Mouse (Mus musculus) T-helper 1 cell (primary cell): ENCODE measurements around the gene Med24.
"Not testable (repeated sequence)": the region's sequence is repeated elsewhere in the genome, so short reads cannot be mapped to it uniquely, and the experiment has no call there.

Source experiments
- in situ Hi-C: fragments of 300-600 bp; cut with MboI, MseI; formaldehyde crosslinking; loops from one replicate; pipeline ENCODE4 v1.15.1; 2025; ENCODE audit warnings: high pct_unique_total_duplicates

The Med24 gene

DNA sequence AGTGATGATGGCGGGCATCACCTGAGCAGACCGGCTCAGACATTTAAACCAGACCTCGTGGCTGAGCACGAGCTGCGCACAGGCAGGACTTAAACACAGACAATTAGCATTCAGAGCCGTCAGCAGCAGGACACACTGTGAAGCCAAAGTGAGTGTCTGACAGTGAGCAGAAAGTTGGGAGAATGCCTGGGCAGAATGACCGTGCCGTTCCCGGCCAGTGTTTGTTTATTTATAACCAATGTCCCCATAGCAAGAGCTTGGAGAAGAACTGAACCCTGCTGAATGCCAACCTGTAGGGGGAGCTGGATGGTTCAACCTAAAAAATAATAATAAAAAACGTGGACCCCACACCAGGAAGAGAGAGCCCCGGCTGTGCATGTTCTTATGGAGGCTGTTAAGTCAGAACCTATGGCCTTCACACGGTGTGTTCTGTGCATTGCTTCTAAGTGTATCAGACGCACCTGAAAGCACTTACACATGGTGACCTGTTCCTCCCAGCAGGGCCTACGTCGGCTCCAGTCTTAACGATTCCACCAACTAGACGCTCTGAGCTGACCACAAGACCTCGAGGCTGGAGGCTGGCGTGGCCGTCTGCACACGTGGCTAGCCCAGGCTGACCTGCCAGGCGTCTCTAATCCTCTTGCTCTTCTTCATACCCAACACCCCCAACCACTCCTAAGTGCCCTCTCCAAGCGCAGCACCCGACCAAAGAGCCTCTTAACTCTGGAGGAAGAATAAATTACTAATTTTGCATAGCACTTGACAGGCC is 7.6 kb downstream of the Med24 start:
- in situ Hi-C loops, result no loop called here

DNA sequence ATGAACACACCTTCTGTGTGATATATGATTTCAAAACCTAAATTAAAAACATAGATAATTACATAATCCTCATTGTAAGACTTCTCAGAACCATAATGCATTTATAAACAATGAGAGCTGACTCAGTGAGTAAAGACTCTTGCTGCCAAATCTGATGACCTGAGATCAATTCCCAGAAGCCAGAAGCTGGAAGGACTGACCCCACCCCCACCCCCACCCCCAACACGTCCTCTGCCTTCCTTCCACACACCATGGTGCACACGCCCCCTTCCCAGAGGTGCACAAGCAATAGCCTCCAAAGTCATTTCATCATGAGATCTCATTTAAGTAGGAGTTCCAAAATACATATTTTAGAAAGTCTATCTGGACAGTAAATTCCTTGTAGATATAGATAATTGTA is 8.5 kb downstream of the Med24 start:
- in situ Hi-C loops, result no loop called here

DNA sequence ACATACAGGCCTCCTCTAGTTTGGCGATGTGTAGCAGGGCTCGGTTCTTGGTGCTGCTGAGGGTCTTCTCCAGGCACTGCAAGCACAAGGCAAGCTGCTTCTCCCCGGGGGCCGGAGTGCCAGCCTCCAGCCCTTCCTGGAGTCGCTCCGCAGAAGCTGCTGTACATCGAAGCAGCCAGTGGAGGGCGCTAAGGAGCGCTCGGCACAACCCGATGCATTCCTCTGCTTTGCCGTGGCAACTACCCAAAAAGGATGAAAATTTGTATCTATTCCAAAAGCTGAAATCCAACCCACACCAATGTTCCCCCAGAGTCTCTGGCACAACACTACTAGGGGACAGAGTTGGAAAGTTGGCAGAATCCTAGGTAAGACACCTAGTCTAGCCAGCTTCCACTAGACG is 11.3 kb downstream of the Med24 start:
- in situ Hi-C loops, result no loop called here

DNA sequence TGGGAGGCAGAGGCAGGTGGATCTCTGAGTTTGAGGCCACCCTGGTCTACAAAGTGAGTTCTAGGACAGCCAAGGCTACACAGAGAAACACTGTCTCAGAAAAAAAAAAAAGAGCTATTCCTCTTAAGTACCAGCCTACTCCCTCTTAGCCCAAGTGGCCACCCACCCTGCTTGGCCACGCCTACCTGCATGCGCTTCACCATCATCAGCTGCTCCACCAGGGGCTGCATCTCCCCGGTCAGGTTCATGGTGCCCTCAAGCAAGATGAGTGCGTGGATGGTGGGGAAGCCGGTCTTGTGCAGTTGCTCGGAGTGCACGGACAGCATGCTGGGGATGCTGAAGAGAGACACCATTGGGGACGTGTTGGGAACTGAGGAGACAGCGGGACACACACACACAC is 13.3 kb downstream of the Med24 start:
- in situ Hi-C loops, result no loop called here

DNA sequence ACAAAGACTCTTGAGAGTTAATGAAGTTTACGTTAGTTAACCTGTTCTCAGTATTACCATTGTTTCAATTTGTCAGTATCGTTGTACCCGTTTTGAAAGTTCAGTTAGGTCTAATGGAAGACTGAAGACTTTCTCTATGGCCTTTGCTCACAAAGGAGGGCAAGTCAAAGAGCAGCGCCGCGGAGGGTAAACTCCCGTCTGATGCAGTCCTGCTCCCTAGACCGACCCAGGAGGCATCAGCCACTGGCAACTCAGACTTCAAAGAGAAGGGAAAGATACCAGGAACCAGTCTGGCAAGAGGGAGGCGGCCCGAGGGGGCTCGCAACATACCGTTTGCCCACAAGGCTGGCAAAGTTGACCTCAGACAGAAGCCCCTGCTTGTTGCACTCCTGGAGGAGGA is 15.5 kb downstream of the Med24 start:
- in situ Hi-C loops, result no loop called here

DNA sequence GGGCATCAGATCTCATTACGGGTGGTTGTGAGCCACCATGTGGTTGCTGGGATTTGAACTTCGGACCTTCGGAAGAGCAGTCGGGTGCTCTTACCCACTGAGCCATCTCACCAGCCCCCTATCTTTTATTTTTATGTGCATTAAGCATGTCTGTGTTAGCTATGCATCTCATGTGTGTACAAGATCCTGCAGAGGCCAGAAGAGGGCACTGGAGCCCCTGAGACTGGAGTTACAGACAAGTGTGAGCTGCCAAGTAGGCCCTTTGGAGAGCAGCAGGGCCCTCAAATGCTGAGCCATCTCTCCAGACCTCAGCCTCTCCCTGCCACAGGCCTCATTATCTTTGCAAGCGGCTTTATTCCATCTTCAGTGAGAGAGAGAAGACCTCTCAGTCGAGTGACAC is 17.2 kb downstream of the Med24 start:
- in situ Hi-C loops, result not testable (repeated sequence)

DNA sequence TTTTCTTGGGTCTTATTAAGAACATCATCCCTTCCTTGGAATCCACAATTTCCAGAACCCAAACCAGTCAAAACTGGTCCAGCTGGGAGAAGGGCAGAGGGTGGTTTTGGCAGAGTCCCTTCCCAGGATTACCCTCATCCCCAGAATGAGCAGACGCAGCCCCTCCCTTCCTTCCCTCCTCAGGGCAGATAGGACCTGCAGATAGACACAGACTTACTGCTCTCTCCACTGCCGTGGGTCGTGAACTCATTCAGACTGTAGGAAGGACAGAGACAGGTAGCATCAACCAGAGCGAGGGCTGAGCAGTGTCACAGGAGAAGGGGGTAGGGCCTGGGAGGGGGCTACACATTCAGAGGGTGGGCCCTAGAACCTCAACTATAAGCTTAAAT is 18.2 kb downstream of the Med24 start:
- in situ Hi-C loops, result no loop called here

DNA sequence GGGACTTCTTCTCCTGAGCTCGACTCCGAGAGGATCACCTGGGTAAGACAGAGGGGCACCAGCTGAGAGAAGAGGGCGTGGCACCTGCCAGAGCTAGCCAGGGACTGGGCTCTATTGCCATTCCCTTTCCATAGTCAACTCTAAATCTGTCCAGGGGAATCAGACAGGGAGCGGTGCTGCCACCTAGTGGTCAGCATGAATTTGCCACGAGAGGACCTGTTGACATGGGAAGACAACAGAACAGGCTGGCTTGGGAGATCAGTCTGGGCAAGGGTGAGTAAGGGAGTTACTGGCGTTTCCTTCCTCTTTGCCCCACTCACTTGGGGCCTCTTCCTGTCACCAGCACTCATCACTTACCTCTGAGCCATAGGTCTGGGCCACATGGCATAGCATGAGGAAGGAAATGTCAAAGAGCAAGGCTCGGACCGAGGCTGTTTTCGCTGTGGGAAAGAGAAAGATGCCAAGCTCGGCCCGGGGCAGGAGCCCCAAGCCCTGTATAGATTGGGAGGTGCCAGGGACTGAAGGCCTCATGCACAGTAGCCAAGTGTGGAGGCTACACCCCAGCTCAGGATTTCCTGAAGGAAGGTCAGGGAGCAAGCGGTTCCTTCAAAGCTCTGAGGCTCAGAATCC is 18.7 kb downstream of the Med24 start:
- in situ Hi-C loops, result no loop called here

DNA sequence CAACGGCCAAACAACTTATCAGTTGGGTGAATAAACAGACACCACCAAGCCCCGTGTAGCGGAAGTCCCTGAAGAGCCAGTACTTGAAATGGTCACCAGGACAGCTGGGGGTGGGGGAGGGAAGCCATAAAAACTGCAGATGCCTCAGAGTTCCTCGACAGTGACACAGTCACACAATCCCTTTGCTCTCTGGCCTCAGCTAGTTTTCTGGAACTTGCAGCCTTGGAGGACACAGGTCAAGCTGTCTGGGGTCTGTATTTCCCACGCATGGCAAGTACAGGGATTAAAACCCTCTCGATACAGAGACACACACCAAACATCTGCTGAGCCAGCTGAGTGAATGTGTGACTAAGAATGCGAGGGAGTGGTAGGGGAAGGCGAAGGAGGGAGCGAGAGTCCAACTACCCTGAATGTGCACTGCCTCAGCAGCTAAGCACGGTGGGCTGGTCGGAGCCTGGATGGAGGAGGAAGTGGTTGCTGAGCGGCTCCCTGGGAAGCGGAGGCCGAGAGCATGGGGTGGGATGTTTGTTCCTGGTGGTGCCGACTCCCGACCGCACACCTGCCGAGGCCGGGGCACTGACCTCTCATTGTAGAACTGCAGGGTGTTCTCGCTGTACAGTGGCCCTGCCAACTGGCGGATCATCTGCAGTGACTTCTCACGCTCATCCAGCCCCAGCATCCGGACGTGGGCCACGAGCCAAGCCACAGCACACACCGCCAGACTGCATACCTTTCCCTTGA is 20.1 kb downstream of the Med24 start:
- in situ Hi-C loops, result no loop called here

DNA sequence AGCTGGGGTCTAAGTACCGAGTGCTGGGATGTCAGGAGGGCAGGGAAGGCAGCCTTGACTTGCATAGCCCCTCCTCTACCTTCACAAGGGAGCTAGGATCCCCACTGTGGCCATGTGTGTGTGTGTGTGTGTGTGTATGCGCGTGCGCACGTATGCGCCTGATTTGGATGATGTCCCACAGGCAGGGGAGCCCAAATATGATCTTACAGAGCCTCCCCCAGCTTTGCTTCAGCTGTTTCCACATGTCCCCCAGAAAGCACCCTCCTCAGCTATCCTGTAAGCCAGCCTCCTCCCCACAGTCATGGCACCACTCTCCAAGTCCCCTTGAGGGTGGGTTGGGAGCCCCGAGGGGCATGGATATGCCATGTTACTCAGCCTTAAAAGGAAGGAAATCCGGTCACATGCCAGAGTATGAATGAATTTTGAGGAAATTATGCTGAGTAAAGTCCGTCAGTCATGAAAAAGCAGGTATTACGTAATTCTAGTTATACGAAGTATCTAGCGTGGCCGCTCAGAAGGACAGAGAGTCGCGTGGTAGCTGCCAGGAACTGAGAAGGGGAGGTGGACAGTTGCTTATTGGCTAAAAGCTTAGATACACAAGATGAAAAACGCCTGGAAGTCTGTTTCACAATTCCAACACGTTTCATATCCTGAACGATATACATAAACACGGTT is 20.8 kb downstream of the Med24 start:
- in situ Hi-C loops, result no loop called here

DNA sequence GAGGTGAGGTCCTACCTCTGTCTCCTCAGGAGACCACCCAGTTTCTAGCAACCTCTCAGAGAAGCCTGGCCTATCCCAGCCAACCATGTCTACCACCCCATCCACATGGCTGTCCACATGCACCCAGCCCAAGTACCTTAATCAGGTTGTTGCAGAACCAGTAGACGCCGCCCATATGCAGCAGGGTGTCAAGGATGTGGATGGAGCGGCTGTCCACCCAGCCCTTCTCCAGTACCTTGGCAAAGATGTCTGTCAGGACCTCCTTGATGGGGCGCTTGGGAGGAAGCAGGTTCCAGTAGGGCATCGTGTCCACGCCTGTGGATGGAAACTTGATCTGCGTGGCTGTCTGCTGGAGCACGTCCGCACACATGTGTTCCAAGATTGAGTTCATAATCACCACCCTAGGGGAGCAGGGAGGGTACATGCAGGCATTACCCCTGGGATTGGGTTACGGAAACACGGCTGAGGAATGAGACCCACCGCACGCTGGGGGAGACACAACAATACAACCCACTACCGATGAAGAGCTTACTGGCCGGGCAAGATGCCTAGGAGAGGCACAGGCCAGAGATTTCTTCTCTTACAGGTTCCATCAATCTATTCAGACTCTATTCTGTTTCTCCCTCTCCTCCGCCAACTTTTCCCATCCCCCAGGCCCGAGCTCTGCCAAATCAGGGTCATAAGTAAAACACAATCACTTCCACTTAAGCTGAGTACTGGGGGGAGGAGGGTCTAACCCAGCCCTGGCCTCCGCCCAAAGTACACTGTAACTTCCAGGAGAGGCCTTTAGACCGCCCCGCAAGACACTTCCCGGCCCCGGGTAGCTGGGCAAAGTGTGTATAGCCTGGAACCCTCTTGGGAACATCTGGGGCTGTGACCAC is 21.6 kb downstream of the Med24 start:
- in situ Hi-C loops, result no loop called here

DNA sequence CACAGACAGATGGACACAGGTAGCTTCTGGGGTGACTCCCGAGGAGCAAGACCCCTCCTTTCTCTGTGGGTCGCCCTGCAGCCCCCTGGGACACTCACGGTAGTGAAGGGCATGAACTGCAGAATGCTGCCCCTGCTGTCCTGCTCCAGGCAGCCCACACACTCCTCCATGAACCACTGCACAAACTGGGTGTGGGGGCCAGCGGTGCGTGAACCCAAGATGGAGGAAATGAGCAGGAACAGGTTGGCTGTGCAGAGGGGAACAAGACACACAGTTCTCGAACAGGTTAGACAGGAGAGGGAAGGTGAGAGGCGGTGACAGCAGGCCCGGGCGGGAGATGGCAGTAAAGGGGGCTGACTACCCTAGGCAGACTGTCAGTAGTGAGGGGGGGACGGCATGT is 24.2 kb downstream of the Med24 start:
- in situ Hi-C loops, result no loop called here

DNA sequence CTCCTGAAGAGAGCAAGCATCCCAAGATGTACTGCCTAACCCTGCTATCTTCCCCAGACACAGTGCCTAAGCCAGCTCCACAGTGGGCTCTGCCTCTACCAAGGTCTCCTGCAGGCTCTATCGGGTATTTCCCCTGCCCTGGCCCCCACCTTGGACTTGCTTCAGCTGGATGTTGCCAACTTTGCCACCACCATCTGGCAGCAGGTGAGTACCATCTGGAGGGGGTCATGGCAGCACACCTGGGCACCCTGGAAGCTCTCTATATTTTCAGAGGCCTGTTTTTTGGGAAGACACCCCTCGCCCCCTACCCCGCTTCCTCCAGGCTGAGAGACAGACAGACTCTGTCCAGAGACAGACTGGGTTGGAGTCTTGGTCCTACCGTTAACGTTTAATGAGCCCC is 26.9 kb downstream of the Med24 start:
- in situ Hi-C loops, result loop anchor here (5.0 kb wide), 1 partner anchor 75 kb away; the partner anchor contains the start of gene Nr1d1

DNA sequence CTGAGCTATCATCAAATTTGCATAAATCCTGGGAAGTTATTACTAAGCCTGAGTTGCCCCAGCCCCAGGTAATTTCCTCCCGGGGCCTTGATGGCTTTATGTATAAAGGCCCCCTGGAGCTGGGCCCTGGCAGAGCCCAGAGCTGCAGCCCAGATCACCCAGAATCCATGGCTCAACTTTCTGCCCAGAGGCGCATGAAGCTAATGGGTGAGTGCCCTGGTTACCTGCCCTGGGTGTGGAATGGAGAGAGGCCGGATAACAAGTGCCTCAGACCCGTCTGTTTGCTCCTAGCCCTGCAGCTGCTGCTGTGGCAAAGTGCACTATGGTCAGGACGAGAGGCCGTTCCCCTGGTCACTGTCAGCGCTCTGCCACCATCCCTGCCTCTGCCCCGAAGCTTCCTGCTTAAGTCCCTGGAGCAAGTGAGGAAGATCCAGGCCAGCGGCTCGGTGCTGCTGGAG is 28.0 kb downstream of the Med24 start, which contains the start of gene Csf3:
TSS of gene Csf3 (plus strand) at position 51 of the 458 bp plus-strand sequence.
- in situ Hi-C loops, result loop anchor here (5.0 kb wide), 1 partner anchor 76 kb away; the partner anchor contains the start of gene Nr1d1

DNA sequence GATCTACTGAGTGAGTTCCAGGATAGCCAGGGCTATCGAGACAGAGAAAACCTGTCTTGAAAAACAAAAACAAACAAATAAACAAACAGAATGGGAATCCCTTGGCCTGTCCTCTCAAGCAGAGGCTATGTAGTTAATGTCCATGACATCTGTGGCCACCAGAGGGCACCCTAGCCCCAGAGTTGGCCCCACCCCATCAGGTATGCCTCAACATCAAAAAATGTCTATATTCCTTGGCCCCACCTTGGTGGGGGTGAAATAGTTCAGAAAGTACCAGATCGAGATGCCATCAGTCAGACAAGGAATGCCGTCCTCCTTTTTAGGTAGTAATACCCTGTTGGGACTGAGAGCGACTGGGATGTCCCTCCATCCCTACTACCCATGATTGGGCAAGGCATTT is 29.3 kb downstream of the Med24 start:
- in situ Hi-C loops, result loop anchor here (5.0 kb wide), 1 partner anchor 77 kb away; the partner anchor contains the start of gene Nr1d1

DNA sequence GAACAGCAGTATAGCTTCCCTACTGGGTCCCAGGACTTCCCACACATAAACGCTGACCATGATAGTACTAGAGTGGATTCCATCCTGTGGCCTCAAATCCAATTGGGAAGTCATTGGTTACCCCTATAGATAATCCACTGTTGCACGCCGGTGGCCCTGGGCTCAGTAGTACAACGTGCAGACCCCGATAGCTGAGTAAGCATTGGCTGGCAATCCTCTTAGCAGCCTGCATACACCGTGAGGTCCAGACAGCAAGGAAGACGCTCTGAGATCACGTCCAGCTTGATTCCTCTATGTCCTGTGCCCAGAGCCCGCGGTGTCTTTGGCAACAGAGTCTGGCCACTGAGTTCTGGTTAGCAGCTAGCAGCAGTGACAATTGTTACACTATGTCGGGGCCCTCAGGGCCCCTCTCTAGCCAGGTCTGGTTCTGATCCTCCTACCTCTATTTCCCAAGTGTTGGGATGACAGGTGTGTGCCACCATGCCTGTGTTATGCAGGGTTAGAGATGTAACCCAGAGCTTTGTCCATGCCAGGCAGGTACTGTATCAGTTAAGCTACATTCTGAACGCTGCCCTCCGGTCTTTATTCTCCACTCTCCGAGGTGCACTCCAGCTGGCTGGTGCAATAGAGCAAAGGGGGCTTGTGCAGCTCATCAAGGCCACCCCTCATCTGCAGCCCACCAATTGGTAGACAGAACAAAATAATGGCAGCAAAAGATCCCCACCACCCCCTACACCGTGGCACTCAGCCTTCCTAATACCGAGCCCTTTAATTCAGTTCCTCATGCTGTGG is 30.2 kb downstream of the Med24 start:
- in situ Hi-C loops, result no loop called here

DNA sequence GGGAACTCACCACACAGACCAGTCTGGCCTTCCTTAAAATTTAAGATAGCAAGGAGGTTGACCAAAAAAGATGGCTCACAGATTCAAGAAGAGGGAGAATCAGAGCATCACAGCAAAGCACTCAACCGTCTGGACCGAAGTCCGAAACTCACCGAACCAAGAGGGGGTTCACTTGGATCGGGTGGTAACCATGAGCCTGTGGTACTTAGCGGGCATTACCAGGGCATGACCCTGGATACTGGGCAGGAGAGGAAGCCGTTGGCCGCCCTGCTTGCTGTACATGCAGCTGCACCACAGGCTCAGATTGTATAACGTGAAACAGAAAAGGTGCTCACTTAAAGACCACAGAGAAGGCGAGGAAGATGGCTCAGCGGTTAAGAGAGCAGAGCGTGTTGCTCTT is 32.0 kb downstream of the Med24 start:
- in situ Hi-C loops, result no loop called here

DNA sequence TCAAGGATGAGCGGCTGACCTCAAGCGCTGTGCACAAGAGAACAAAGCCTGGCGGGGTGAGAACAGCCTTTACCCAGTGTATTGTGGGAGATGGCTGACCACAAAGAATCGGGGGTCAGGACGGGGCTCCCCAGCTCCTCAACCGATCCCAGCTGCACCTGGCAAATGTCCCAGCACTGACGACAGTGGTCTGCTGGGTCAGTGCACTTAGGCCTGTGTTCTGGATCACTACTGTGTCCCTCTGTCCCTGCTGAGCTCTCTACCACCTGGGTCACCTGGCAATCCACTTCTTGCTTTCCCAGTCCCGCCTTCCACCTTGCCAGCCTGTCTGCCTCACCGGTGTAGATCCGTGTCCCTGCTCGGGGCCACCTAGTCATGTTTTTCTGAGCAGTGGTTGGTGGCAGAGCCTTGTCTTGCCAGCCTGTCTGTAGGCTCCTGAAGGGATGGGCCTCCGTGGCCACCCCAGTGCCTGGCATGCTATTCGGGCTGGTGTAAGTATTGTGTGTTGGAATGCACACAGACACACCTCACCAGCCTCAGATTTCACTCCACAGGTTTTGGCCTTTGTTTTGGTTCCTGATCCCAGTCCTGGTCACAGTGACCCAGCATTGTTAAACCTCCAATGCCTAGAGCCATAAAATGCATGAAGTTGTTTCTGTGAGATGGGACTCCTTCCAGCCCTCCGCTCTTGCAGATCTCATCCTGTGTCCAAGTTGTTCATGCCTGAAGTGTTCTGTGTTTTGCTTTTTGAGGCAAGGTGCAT is 32.6 kb downstream of the Med24 start:
- in situ Hi-C loops, result no loop called here

DNA sequence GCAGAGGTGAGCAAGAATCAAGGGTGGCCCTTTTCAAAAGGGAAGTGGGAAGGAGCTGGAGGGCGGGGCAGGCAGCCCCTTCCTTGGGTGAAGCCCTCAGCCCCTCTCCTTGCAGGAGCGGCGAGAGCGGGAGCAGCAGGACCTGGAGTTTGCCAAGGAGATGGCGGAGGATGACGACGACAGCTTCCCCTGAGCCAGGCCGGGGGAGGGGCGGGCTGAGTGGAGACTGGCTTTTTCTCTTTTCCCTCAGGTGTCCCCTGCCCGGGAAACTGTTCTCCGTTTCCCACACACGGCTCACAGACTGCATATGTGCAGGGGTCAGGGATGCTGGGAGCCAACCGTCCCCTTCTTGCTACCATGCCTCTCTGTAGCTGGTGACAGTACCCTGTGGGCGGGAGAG is 33.8 kb downstream of the Med24 start:
- in situ Hi-C loops, result no loop called here
